Comparison of ENCODE assay signal across 8 mouse cellular contexts in the genomic region with DNA sequence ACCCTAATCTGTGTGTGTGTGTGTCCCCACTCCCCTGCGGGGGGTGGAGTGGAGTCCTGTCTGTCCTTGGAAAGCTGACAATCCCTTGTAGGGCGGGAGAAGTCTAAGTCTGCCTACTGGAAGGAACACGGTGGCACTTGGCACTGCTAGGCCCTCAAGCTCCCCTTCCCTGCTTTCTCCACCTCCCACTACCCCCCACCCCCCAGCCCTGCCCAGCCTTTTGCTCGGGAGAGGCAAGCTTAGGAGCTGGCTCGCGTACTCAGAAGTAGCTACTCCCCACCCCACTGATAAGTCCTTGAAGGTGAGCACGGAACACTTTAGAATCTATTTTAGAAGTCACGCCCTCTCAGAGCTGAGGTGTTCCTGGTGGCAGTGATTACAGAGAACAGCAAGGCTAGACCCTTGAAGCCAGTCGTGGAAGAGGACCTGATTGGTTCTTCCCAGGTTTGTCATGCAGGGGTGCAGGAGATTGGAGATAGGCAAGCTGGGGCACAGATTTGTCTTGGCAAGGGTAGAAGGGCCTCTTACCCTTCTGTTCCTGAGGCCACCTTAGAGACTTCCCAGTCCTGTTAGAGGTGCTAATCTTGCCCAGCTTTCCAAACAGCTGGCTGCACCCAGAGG. TPM values are rescaled to one million over a fixed set of nuclear protein-coding genes. Genes with fewer than 3 reads are reported as not detected.
DNase-seq lines count a peak whose midpoint lies in the region; ATAC-seq and TF ChIP-seq lines count a peak whose summit lies in the region.

No protein-coding gene starts in this region.

- DNase-seq in kidney, adult 11 months = no peak
- DNase-seq in hindbrain, postnatal 0 days (ENCODE audit: low spot score) = peak; percentile 8
- no peak for DNase-seq in ovary, postnatal 10 days (ENCODE audit: low spot score)
- no peak for DNase-seq in frontal cortex, adult 2 months (ENCODE audit: extremely low spot score in 1 of 2, low spot score in 1 of 2)
- no peak for DNase-seq in right cerebral cortex, postnatal 14 days

- H3K27ac ChIP-seq in kidney, embryonic 14.5 days (ENCODE audit: low read depth, low read length) = peak overlapping the region; percentile 52; the same call in 1 of the 2 replicates
- peak overlapping the region; percentile 81 for H3K27ac ChIP-seq in embryonic facial prominence, embryonic 12.5 days
- H3K27ac ChIP-seq in hindbrain, postnatal 0 days = peak overlapping the region; percentile 96
- H3K27ac ChIP-seq in midbrain, embryonic 12.5 days (replicated peaks) = peak overlapping the region; percentile 93

- H3K4me1 ChIP-seq in kidney, embryonic 14.5 days (ENCODE audit: control insufficient read depth, insufficient read depth, low read length) = peaks cover 15% of the 10 kb centered on the region
- H3K4me1 ChIP-seq in embryonic facial prominence, embryonic 12.5 days = peaks cover 14% of the 10 kb centered on the region; the same call in 1 of the 2 replicates
- peaks cover 5% of the 10 kb centered on the region; the same call in 1 of the 2 replicates for H3K4me1 ChIP-seq in hindbrain, postnatal 0 days (ENCODE audit: insufficient read depth, low read length)
- peaks cover 15% of the 10 kb centered on the region for H3K4me1 ChIP-seq in midbrain, embryonic 12.5 days

- peak overlapping the region; percentile 83 for H3K9ac ChIP-seq in kidney, embryonic 14.5 days (ENCODE audit: low read depth, low read length)
- H3K9ac ChIP-seq in embryonic facial prominence, embryonic 12.5 days = peak overlapping the region; percentile 79
- peak overlapping the region; percentile 80 for H3K9ac ChIP-seq in hindbrain, postnatal 0 days (replicated peaks; ENCODE audit: low read length)
- H3K9ac ChIP-seq in midbrain, embryonic 12.5 days (replicated peaks) = peak overlapping the region; percentile 86

- no peaks in the 10 kb centered on the region for H3K36me3 ChIP-seq in kidney, embryonic 14.5 days (ENCODE audit: control insufficient read depth, insufficient read depth, low read length)
- no peaks in the 10 kb centered on the region for H3K36me3 ChIP-seq in embryonic facial prominence, embryonic 12.5 days
- no peaks in the 10 kb centered on the region for H3K36me3 ChIP-seq in hindbrain, postnatal 0 days (ENCODE audit: insufficient read depth, low read length)
- H3K36me3 ChIP-seq in midbrain, embryonic 12.5 days = no peaks in the 10 kb centered on the region

- peak overlapping the region; percentile 94 for H3K4me2 ChIP-seq in kidney, embryonic 14.5 days (replicated peaks; ENCODE audit: low read depth, low read length)
- peak overlapping the region; percentile 85 for H3K4me2 ChIP-seq in embryonic facial prominence, embryonic 12.5 days (replicated peaks)
- peak overlapping the region; percentile 83 for H3K4me2 ChIP-seq in hindbrain, postnatal 0 days (ENCODE audit: low read depth, low read length)
- H3K4me2 ChIP-seq in midbrain, embryonic 12.5 days (replicated peaks) = peak overlapping the region; percentile 88

- H3K9me3 ChIP-seq in kidney, embryonic 14.5 days (ENCODE audit: control insufficient read depth, low read length) = no peaks in the 10 kb centered on the region
- H3K9me3 ChIP-seq in embryonic facial prominence, embryonic 12.5 days = no peaks in the 10 kb centered on the region
- H3K9me3 ChIP-seq in hindbrain, postnatal 0 days (ENCODE audit: low read length) = no peaks in the 10 kb centered on the region
- H3K9me3 ChIP-seq in midbrain, embryonic 12.5 days = no peaks in the 10 kb centered on the region

- ATAC-seq in kidney, embryonic 14.5 days (ENCODE audit: low FRiP score, low TSS enrichment) = no peak; the same call in 1 of the 2 replicates
- ATAC-seq in embryonic facial prominence, embryonic 12.5 days (ENCODE audit: insufficient number of reproducible peaks, insufficient read depth, low FRiP score, low TSS enrichment) = peak; percentile 35; the same call in 1 of the 2 replicates
- ATAC-seq in hindbrain, postnatal 0 days = peak; percentile 72
- ATAC-seq in midbrain, embryonic 12.5 days (ENCODE audit: low FRiP score, low read depth) = no peak

- H3K27me3 ChIP-seq in kidney, embryonic 14.5 days (ENCODE audit: control insufficient read depth, insufficient read depth, low read length) = no peaks in the 10 kb centered on the region; the same call in 1 of the 2 replicates
- 0 out of 2 replicates have a peak, but pooled peaks cover 9% of the 10 kb centered on the region for H3K27me3 ChIP-seq in embryonic facial prominence, embryonic 12.5 days
- H3K27me3 ChIP-seq in hindbrain, postnatal 0 days (ENCODE audit: insufficient read depth, low read length) = no peaks in the 10 kb centered on the region
- peaks cover 44% of the 10 kb centered on the region for H3K27me3 ChIP-seq in midbrain, embryonic 12.5 days

- H3K4me3 ChIP-seq in kidney, embryonic 14.5 days (ENCODE audit: low read length) = peak overlapping the region; percentile 77
- peak overlapping the region; percentile 71 for H3K4me3 ChIP-seq in embryonic facial prominence, embryonic 12.5 days
- peak overlapping the region; percentile 67 for H3K4me3 ChIP-seq in hindbrain, postnatal 0 days (ENCODE audit: low read length)
- H3K4me3 ChIP-seq in midbrain, embryonic 12.5 days = peak overlapping the region; percentile 72

- 7% methylated on average over 9 of the region's 9 CpGs for WGBS in kidney, embryonic 14.5 days
- WGBS in embryonic facial prominence, embryonic 12.5 days = 11% methylated on average over 9 of the region's 9 CpGs
- WGBS in hindbrain, postnatal 0 days = 11% methylated on average over 9 of the region's 9 CpGs
- WGBS in midbrain, embryonic 12.5 days = 15% methylated on average over 9 of the region's 9 CpGs

- TF ChIP-seq CTCF in hindbrain, postnatal 0 days (IDR thresholded peaks at IDR 0.05; ENCODE audit: low read depth) = no peak

RNA-seq across cellular contexts. Expression of a gene that starts 10.4 kb away (rescaled TPM):
- 15.2 and 28.2 TPM in 2 replicates for polyA plus RNA-seq in kidney, embryonic 14.5 days (2014; fragmentation: Nextera tagmentation; extraction: Ambion mirVana)
- 23.8 and 24.4 TPM in 2 replicates for polyA plus RNA-seq in embryonic facial prominence, embryonic 12.5 days (2016; fragmentation: Nextera tagmentation; extraction: Ambion mirVana)
- total RNA-seq in hindbrain, postnatal 0 days (2014; rRNA removed) = 87.1 and 132 TPM in 2 replicates
- polyA plus RNA-seq in hindbrain, postnatal 0 days (2015; fragmentation: Nextera tagmentation; extraction: Ambion mirVana) = 18.7 and 21.3 TPM in 2 replicates
- 19.4 and 19.9 TPM in 2 replicates for polyA plus RNA-seq in midbrain, embryonic 12.5 days (2016; fragmentation: Nextera tagmentation; extraction: Ambion mirVana)
- 52.6 and 54.6 TPM in 2 replicates for polyA plus RNA-seq in frontal cortex, adult 2 months (2012; rRNA removed)

RNA-seq across cellular contexts. Expression of a gene that starts 19.5 kb away (rescaled TPM):
- polyA plus RNA-seq in kidney, embryonic 14.5 days (2014; fragmentation: Nextera tagmentation; extraction: Ambion mirVana) = 0.12 and 0.19 TPM in 2 replicates
- 1.4 and 2.0 TPM in 2 replicates for polyA plus RNA-seq in embryonic facial prominence, embryonic 12.5 days (2016; fragmentation: Nextera tagmentation; extraction: Ambion mirVana)
- total RNA-seq in hindbrain, postnatal 0 days (2014; rRNA removed) = 16.8 and 19.5 TPM in 2 replicates
- polyA plus RNA-seq in hindbrain, postnatal 0 days (2015; fragmentation: Nextera tagmentation; extraction: Ambion mirVana) = 3.4 TPM in 2 replicates
- 2.4 and 2.5 TPM in 2 replicates for polyA plus RNA-seq in midbrain, embryonic 12.5 days (2016; fragmentation: Nextera tagmentation; extraction: Ambion mirVana)
- polyA plus RNA-seq in frontal cortex, adult 2 months (2012; rRNA removed) = 19.5 and 19.9 TPM in 2 replicates

RNA-seq across cellular contexts. Expression of a gene that starts 28.2 kb away (rescaled TPM):
- polyA plus RNA-seq in kidney, embryonic 14.5 days (2014; fragmentation: Nextera tagmentation; extraction: Ambion mirVana) = 4.1 and 5.0 TPM in 2 replicates
- polyA plus RNA-seq in embryonic facial prominence, embryonic 12.5 days (2016; fragmentation: Nextera tagmentation; extraction: Ambion mirVana) = 3.6 and 3.7 TPM in 2 replicates
- total RNA-seq in hindbrain, postnatal 0 days (2014; rRNA removed) = 48.5 and 55.5 TPM in 2 replicates
- polyA plus RNA-seq in hindbrain, postnatal 0 days (2015; fragmentation: Nextera tagmentation; extraction: Ambion mirVana) = 9.9 and 11.1 TPM in 2 replicates
- 5.0 and 6.1 TPM in 2 replicates for polyA plus RNA-seq in midbrain, embryonic 12.5 days (2016; fragmentation: Nextera tagmentation; extraction: Ambion mirVana)
- polyA plus RNA-seq in frontal cortex, adult 2 months (2012; rRNA removed) = 114 and 115 TPM in 2 replicates

Comparison
In these comparisons a context has a peak if more than half of its experiments do, and no peak if none do; other contexts are left out.
1. ATAC-seq: peak in embryonic facial prominence, embryonic 12.5 days (single experiment) and hindbrain, postnatal 0 days (single experiment); none in kidney, embryonic 14.5 days (single experiment) and midbrain, embryonic 12.5 days (single experiment).
2. Peak in every context shown above with its lines, with median percentiles within 50 percentile points of each other: H3K27ac ChIP-seq, H3K4me2 ChIP-seq, H3K4me3 ChIP-seq and H3K9ac ChIP-seq.